Comparison of ENCODE assay signal across 8 mouse cellular contexts in the genomic region with DNA sequence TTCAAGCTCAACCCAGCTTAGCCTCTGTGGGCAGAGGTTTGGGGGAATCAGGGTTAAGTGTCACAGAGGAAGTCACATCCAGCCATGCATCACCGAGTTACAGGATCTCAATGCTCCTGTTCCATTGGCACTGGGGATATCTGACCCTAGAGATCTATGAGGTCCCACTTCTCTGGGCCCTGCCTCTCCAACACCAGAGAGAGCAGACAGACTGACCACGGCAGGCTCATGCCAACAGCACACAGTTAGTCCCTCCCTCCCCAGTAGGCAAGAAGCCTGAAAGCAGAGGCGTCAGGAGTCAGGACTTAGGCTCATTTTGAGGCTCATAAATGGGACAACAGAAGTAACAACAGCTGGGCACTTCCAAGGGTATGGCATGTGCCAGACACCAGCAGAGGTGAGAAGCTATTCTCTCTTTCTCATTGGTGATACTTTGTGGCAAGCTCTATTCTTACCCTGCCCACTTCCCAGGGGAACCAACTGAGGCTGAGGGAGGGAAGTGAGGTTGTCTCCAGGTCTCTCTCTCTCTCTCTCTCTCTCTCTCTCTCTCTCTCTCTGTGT. TPM values are rescaled to one million over a fixed set of nuclear protein-coding genes. Genes with fewer than 3 reads are reported as not detected.
A peak's percentile ranks its signal among the peaks of the same experiment; 100 is the strongest.
DNase-seq lines count a peak whose midpoint lies in the region; ATAC-seq and TF ChIP-seq lines count a peak whose summit lies in the region.
"Had no signal": no experiment of that assay in that cellular context is flagged by ENCODE, and none has a peak within 500 bp of the region (broad histone marks: within the 10 kb centered on the region; RNA-seq: fewer than 3 reads in every experiment).

No protein-coding gene starts in this region.

- no peak for TF ChIP-seq CTCF in lung, embryonic 14.5 days (IDR thresholded peaks at IDR 0.05; ENCODE audit: low read depth)

- no peaks in the 10 kb centered on the region for H3K27me3 ChIP-seq in lung, embryonic 14.5 days (ENCODE audit: insufficient read depth, low read length)
- H3K27me3 ChIP-seq in forebrain, embryonic 12.5 days: no peaks in the 10 kb centered on the region
- H3K27me3 ChIP-seq in intestine, embryonic 15.5 days (replicated peaks): no peaks in the 10 kb centered on the region
- no peaks in the 10 kb centered on the region for H3K27me3 ChIP-seq in neural tube, embryonic 15.5 days (replicated peaks)

- no peak overlapping the region for H3K4me3 ChIP-seq in lung, embryonic 14.5 days (ENCODE audit: low read depth, low read length)
- H3K4me3 ChIP-seq in forebrain, embryonic 12.5 days (replicated peaks): no peak overlapping the region
- H3K4me3 ChIP-seq in intestine, embryonic 15.5 days (replicated peaks): no peak overlapping the region
- H3K4me3 ChIP-seq in neural tube, embryonic 15.5 days (replicated peaks): no peak overlapping the region

- H3K4me2 ChIP-seq in lung, embryonic 14.5 days: peak overlapping the region; percentile 44
- H3K4me2 ChIP-seq in forebrain, embryonic 12.5 days: peak overlapping the region; percentile 19; the same call in 1 of the 2 replicates
- peak overlapping the region; percentile 31 for H3K4me2 ChIP-seq in intestine, embryonic 15.5 days (replicated peaks)
- H3K4me2 ChIP-seq in neural tube, embryonic 15.5 days: peak overlapping the region; percentile 21; the same call in 1 of the 2 replicates

- no peak for DNase-seq in lung, embryonic 14.5 days
- no peak for DNase-seq in lung, postnatal 25 days (ENCODE audit: low spot score)
- DNase-seq in adrenal gland, adult 18-20 months (ENCODE audit: low spot score in 2 of 2): no peak
- DNase-seq in urinary bladder, postnatal 14 days (ENCODE audit: low spot score): no peak

- H3K36me3 ChIP-seq in lung, embryonic 14.5 days (ENCODE audit: insufficient read depth): peaks cover 19% of the 10 kb centered on the region
- peaks cover 22% of the 10 kb centered on the region for H3K36me3 ChIP-seq in forebrain, embryonic 12.5 days (replicated peaks)
- H3K36me3 ChIP-seq in intestine, embryonic 15.5 days: no peaks in the 10 kb centered on the region
- peaks cover 14% of the 10 kb centered on the region for H3K36me3 ChIP-seq in neural tube, embryonic 15.5 days

- 16% methylated on average over 3 of the region's 3 CpGs for WGBS in lung, embryonic 14.5 days
- 61% methylated on average over 3 of the region's 3 CpGs for WGBS in forebrain, embryonic 12.5 days
- 44% methylated on average over 3 of the region's 3 CpGs for WGBS in intestine, embryonic 15.5 days
- 39% methylated on average over 3 of the region's 3 CpGs for WGBS in neural tube, embryonic 15.5 days

- peaks cover 76% of the 10 kb centered on the region for H3K4me1 ChIP-seq in lung, embryonic 14.5 days (ENCODE audit: insufficient read depth)
- peaks cover 87% of the 10 kb centered on the region for H3K4me1 ChIP-seq in forebrain, embryonic 12.5 days
- peaks cover 86% of the 10 kb centered on the region for H3K4me1 ChIP-seq in intestine, embryonic 15.5 days (replicated peaks)
- peaks cover 93% of the 10 kb centered on the region for H3K4me1 ChIP-seq in neural tube, embryonic 15.5 days

- H3K9ac ChIP-seq in lung, embryonic 14.5 days: peak overlapping the region; percentile 29
- H3K9ac ChIP-seq in forebrain, embryonic 12.5 days: no peak overlapping the region
- 0 out of 2 replicates have a peak overlapping the region, but pooled peaks have one; percentile 8 for H3K9ac ChIP-seq in intestine, embryonic 15.5 days
- H3K9ac ChIP-seq in neural tube, embryonic 15.5 days (replicated peaks): no peak overlapping the region

- no peaks in the 10 kb centered on the region for H3K9me3 ChIP-seq in lung, embryonic 14.5 days (ENCODE audit: low read depth, low read length)
- H3K9me3 ChIP-seq in forebrain, embryonic 12.5 days: no peaks in the 10 kb centered on the region
- H3K9me3 ChIP-seq in intestine, embryonic 15.5 days: no peaks in the 10 kb centered on the region
- no peaks in the 10 kb centered on the region for H3K9me3 ChIP-seq in neural tube, embryonic 15.5 days (replicated peaks)

- H3K27ac ChIP-seq in lung, embryonic 14.5 days (ENCODE audit: low read depth): peak overlapping the region; percentile 77
- H3K27ac ChIP-seq in forebrain, embryonic 12.5 days: peak overlapping the region; percentile 50; the same call in 1 of the 2 replicates
- peak overlapping the region; percentile 86 for H3K27ac ChIP-seq in intestine, embryonic 15.5 days
- H3K27ac ChIP-seq in neural tube, embryonic 15.5 days (replicated peaks): peak overlapping the region; percentile 75

- ATAC-seq in lung, embryonic 14.5 days (ENCODE audit: insufficient read depth): no peak
- no peak for ATAC-seq in forebrain, embryonic 12.5 days (ENCODE audit: low FRiP score)
- no peak for ATAC-seq in intestine, embryonic 15.5 days
- ATAC-seq in neural tube, embryonic 15.5 days (ENCODE audit: low FRiP score): no peak

RNA-seq across cellular contexts. Expression of gene Soga1, which starts 9.2 kb away (rescaled TPM):
- 8.6 and 8.9 TPM in 2 replicates for polyA plus RNA-seq in lung, embryonic 14.5 days (2014; fragmentation: Nextera tagmentation; extraction: Ambion mirVana)
- 6.0 and 7.4 TPM in 2 replicates for polyA plus RNA-seq in forebrain, embryonic 12.5 days (2016; fragmentation: Nextera tagmentation; extraction: Ambion mirVana)
- polyA plus RNA-seq in intestine, embryonic 15.5 days (2015; fragmentation: Nextera tagmentation; extraction: Ambion mirVana): 2.0 and 2.3 TPM in 2 replicates
- 3.3 and 4.9 TPM in 2 replicates for polyA plus RNA-seq in neural tube, embryonic 15.5 days (2015; fragmentation: Nextera tagmentation; extraction: Ambion mirVana)
- total RNA-seq in adrenal gland, adult 18-20 months (2021): 10 to 100 TPM; 31.4 to 36.2 TPM

RNA-seq across cellular contexts. Expression of gene Tldc2, which starts 17.0 kb away (rescaled TPM):
- polyA plus RNA-seq in lung, embryonic 14.5 days (2014; fragmentation: Nextera tagmentation; extraction: Ambion mirVana): not detected in 2 replicates
- polyA plus RNA-seq in forebrain, embryonic 12.5 days (2016; fragmentation: Nextera tagmentation; extraction: Ambion mirVana): not detected in 2 replicates
- not detected in 2 replicates for polyA plus RNA-seq in intestine, embryonic 15.5 days (2015; fragmentation: Nextera tagmentation; extraction: Ambion mirVana)
- polyA plus RNA-seq in neural tube, embryonic 15.5 days (2015; fragmentation: Nextera tagmentation; extraction: Ambion mirVana): 0.43 TPM in 1 of 2 replicates, not detected in the other
- not detected for total RNA-seq in adrenal gland, adult 18-20 months (2021)
- total RNA-seq: adrenal gland, postnatal 36 days had no signal

Comparison
In these comparisons a context has a peak if more than half of its experiments do, and no peak if none do; other contexts are left out.
1. H3K9ac ChIP-seq: peak in lung, embryonic 14.5 days (single experiment) and intestine, embryonic 15.5 days (single experiment); none in forebrain, embryonic 12.5 days (single experiment) and neural tube, embryonic 15.5 days (single experiment).
2. Peak in every context shown above with its lines, with median percentiles within 50 percentile points of each other: H3K27ac ChIP-seq and H3K4me2 ChIP-seq.